Mouse (Mus musculus): ENCODE results near the gene Ogt. TPM values are rescaled to one million over a fixed set of nuclear protein-coding genes. Genes with fewer than 3 reads are reported as not detected.

Ogt gene
- polyA plus RNA-seq, 2 experiments = 49.8 to 54.2 TPM

- Histone ChIP-seq H3K36me3 (replicated peaks; ENCODE audit: control insufficient read depth, insufficient read depth, low read depth) (peaks cover 10% of the 10 kb centered on the region), H3K4me2 (ENCODE audit: low read depth) (peak overlapping the region; percentile 79), H3K9ac (replicated peaks) (peak overlapping the region; percentile 90), H3K9me3 (ENCODE audit: control insufficient read depth, low read length) (no peaks in the 10 kb centered on the region), H3K4me3 (ENCODE audit: insufficient read depth in 1 of 2, low read depth in 2 of 2, low read length in 2 of 2) (peak overlapping the region; percentile 77 to 99), H3K27me3 (ENCODE audit: control insufficient read depth, insufficient read depth, low read length) (no peaks in the 10 kb centered on the region; the same call in none of the 2 replicates), H3K4me1 (replicated peaks; ENCODE audit: control insufficient read depth in 2 of 2, insufficient read depth in 2 of 2, low read length in 1 of 2) (peaks cover 0 to 2% of the 10 kb centered on the region in 2 experiments; a peak in 2 of 4 replicates), H3K27ac (peak overlapping the region; percentile 80)
- TF ChIP-seq CTCF (IDR thresholded peaks at IDR 0.05; ENCODE audit: low read depth) = no peak
- TF ChIP-seq EP300 (IDR thresholded peaks at IDR 0.05; ENCODE audit: low read depth) = no peak
- no peak for DNase-seq (ENCODE audit: low read depth in 3 of 3, low spot score in 3 of 3)
- ATAC-seq (ENCODE audit: insufficient read depth) = peak; percentile 33; the same call in 1 of the 2 replicates
- 12% methylated on average over 6 of the region's 6 CpGs for WGBS (ENCODE audit: insufficient replicate concordance)
These were observed 1.3 kb downstream of the Ogt start for GRCm38 (mm10) chrX:101641161-101641530.

DNA sequence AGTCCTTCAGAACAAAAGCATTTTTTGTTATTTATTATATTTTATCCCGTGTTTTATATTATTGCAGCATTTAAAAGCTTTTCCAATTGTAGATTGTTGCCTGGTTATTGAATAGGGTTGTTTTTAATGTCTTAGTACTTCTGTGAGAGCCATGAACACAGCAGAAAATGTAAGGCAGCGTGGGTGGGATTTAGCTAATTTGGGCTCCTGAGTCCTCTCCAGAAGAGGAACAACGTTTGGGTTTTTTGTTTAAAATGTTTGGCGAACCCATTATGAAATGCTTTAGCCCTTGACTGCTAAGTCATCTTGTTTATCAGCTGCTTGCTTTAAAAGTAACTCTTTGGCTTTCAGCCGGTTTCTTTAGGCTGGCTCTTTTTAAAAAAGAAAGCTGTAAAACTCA is 2.2 kb downstream of the Ogt start:
- ATAC-seq (ENCODE audit: insufficient read depth) (no peak), DNase-seq (ENCODE audit: low read depth in 3 of 3, low spot score in 3 of 3) (no peak)
- 9% methylated on average over 5 of the region's 5 CpGs for WGBS (ENCODE audit: insufficient replicate concordance)
- H3K36me3 ChIP-seq (replicated peaks; ENCODE audit: control insufficient read depth, insufficient read depth, low read depth) = peaks cover 10% of the 10 kb centered on the region
- no peak for TF ChIP-seq EP300 (IDR thresholded peaks at IDR 0.05; ENCODE audit: low read depth)
- no peak for TF ChIP-seq CTCF (IDR thresholded peaks at IDR 0.05; ENCODE audit: low read depth)
- no peak overlapping the region for H3K27ac ChIP-seq
- no peaks in the 10 kb centered on the region; the same call in none of the 2 replicates for H3K27me3 ChIP-seq (ENCODE audit: control insufficient read depth, insufficient read depth, low read length)
- peak overlapping the region; percentile 79 for H3K4me2 ChIP-seq (ENCODE audit: low read depth)
- H3K9ac ChIP-seq (replicated peaks) = peak overlapping the region; percentile 90
- H3K4me3 ChIP-seq (ENCODE audit: insufficient read depth in 1 of 2, low read depth in 2 of 2, low read length in 2 of 2) = peak overlapping the region; percentile 54 to 77
- H3K9me3 ChIP-seq (ENCODE audit: control insufficient read depth, low read length) = no peaks in the 10 kb centered on the region
- peaks cover 0 to 6% of the 10 kb centered on the region in 2 experiments; a peak in 2 of 4 replicates for H3K4me1 ChIP-seq (replicated peaks; ENCODE audit: control insufficient read depth in 2 of 2, insufficient read depth in 2 of 2, low read length in 1 of 2)

GRCm38 (mm10) chrX:101645286-101645685 is 5.4 kb downstream of the Ogt start:
- WGBS (ENCODE audit: insufficient replicate concordance) = 55% methylated on average over 2 of the region's 2 CpGs
- Histone ChIP-seq H3K9ac (replicated peaks) (no peak overlapping the region), H3K4me3 (ENCODE audit: insufficient read depth in 1 of 2, low read depth in 2 of 2, low read length in 2 of 2) (no peak overlapping the region), H3K4me2 (ENCODE audit: low read depth) (no peak overlapping the region), H3K27me3 (ENCODE audit: control insufficient read depth, insufficient read depth, low read length) (no peaks in the 10 kb centered on the region; the same call in 1 of the 2 replicates), H3K9me3 (ENCODE audit: control insufficient read depth, low read length) (no peaks in the 10 kb centered on the region), H3K27ac (no peak overlapping the region), H3K4me1 (replicated peaks; ENCODE audit: control insufficient read depth in 2 of 2, insufficient read depth in 2 of 2, low read length in 1 of 2) (peaks cover 0 to 5% of the 10 kb centered on the region in 2 experiments; a peak in 2 of 4 replicates), H3K36me3 (replicated peaks; ENCODE audit: control insufficient read depth, insufficient read depth, low read depth) (peaks cover 12% of the 10 kb centered on the region)
- TF ChIP-seq CTCF (IDR thresholded peaks at IDR 0.05; ENCODE audit: low read depth) (no peak), EP300 (IDR thresholded peaks at IDR 0.05; ENCODE audit: low read depth) (no peak)
- ATAC-seq (ENCODE audit: insufficient read depth) = no peak
- DNase-seq (ENCODE audit: low read depth in 3 of 3, low spot score in 3 of 3) = no peak

DNA sequence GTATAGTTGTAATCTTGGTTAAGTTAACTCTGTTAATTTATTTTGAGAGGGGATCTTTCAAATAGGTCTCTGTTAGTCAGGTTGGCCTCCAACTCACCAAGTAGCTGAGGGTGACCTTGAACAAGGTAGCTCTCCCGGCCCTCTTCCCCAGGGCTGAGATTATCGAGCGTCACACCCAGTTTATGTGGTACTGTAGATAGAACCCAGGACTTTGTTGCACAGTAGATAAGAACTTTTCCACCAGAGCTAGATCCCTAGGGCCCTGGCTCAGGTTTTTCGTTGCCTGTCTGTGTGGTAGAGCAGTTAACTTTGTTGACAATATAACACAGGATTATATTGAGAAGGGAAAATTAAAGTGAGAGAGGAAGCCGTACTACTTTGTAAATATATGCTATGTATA is 6.8 kb downstream of the Ogt start:
- Histone ChIP-seq H3K4me1 (replicated peaks; ENCODE audit: control insufficient read depth in 2 of 2, insufficient read depth in 2 of 2, low read length in 1 of 2) (peaks cover 0 to 5% of the 10 kb centered on the region in 2 experiments; a peak in 2 of 4 replicates), H3K27me3 (ENCODE audit: control insufficient read depth, insufficient read depth, low read length) (no peaks in the 10 kb centered on the region; the same call in 1 of the 2 replicates), H3K4me3 (ENCODE audit: insufficient read depth in 1 of 2, low read depth in 2 of 2, low read length in 2 of 2) (no peak overlapping the region), H3K27ac (no peak overlapping the region), H3K4me2 (ENCODE audit: low read depth) (0 out of 2 replicates have a peak overlapping the region, but pooled peaks have one; percentile 13), H3K36me3 (replicated peaks; ENCODE audit: control insufficient read depth, insufficient read depth, low read depth) (peaks cover 12% of the 10 kb centered on the region), H3K9me3 (ENCODE audit: control insufficient read depth, low read length) (no peaks in the 10 kb centered on the region), H3K9ac (replicated peaks) (no peak overlapping the region)
- DNase-seq (ENCODE audit: low read depth in 3 of 3, low spot score in 3 of 3) (peak in 1 of 3 experiments; percentile 36), ATAC-seq (ENCODE audit: insufficient read depth) (peak; percentile 78)
- TF ChIP-seq EP300 (IDR thresholded peaks at IDR 0.05; ENCODE audit: low read depth) (peak; percentile 32; the same call in 1 of the 2 replicates), CTCF (IDR thresholded peaks at IDR 0.05; ENCODE audit: low read depth) (no peak)
- WGBS (ENCODE audit: insufficient replicate concordance) = 38% methylated on average over 5 of the region's 5 CpGs

GRCm38 (mm10) chrX:101695686-101696085 is 55.8 kb downstream of the Ogt start:
- Histone ChIP-seq H3K36me3 (replicated peaks; ENCODE audit: control insufficient read depth, insufficient read depth, low read depth) (no peaks in the 10 kb centered on the region), H3K9ac (replicated peaks) (no peak overlapping the region), H3K9me3 (ENCODE audit: control insufficient read depth, low read length) (peaks cover 9% of the 10 kb centered on the region), H3K27ac (no peak overlapping the region), H3K4me1 (replicated peaks; ENCODE audit: control insufficient read depth in 2 of 2, insufficient read depth in 2 of 2, low read length in 1 of 2) (no peaks in the 10 kb centered on the region), H3K4me2 (ENCODE audit: low read depth) (no peak overlapping the region), H3K27me3 (ENCODE audit: control insufficient read depth, insufficient read depth, low read length) (no peaks in the 10 kb centered on the region), H3K4me3 (ENCODE audit: insufficient read depth in 1 of 2, low read depth in 2 of 2, low read length in 2 of 2) (no peak overlapping the region)
- TF ChIP-seq EP300 (IDR thresholded peaks at IDR 0.05; ENCODE audit: low read depth) (no peak), CTCF (IDR thresholded peaks at IDR 0.05; ENCODE audit: low read depth) (no peak)
- ATAC-seq (ENCODE audit: insufficient read depth) = no peak
- WGBS (ENCODE audit: insufficient replicate concordance) = 87% methylated on average over 27 of the region's 27 CpGs
- DNase-seq (ENCODE audit: low read depth in 3 of 3, low spot score in 3 of 3) = no peak
